Mouse (Mus musculus): ENCODE measurements around the gene Ptcd2. TPM values are rescaled to one million over a fixed set of nuclear protein-coding genes. Genes with fewer than 3 reads are reported as not detected.

Gene Ptcd2
- 59.1 and 65.1 TPM in 2 replicates for polyA plus RNA-seq (2014; fragmentation: Nextera tagmentation; extraction: Ambion mirVana)

GRCm38 (mm10) chr13:99344599-99345575 lies at the start of gene Ptcd2, which contains the start of gene Mrps27:
Gene Ptcd2 (minus strand): TSS chr13:99344705.
Gene Mrps27 (plus strand): TSS chr13:99344786.
- peak within 1 kb of the TSS; percentile 66 for H3K4me2 ChIP-seq (ENCODE audit: low read depth, low read length)
- no peaks in the 10 kb centered on the region for H3K4me1 ChIP-seq (ENCODE audit: control insufficient read depth, insufficient read depth, low read length)
- ATAC-seq (replicated peaks; ENCODE audit: insufficient number of reproducible peaks, low FRiP score, low TSS enrichment, low read depth), result peak; percentile 99
- peak within 1 kb of the TSS; percentile 83 for H3K27ac ChIP-seq (replicated peaks; ENCODE audit: low read depth, low read length)
- peak within 1 kb of the TSS; percentile 79 for H3K4me3 ChIP-seq (ENCODE audit: low read depth, low read length)
- DNase-seq (ENCODE audit: low spot score), result peak; percentile 96
- WGBS, result 3% methylated on average over 39 of the region's 39 CpGs
- H3K27me3 ChIP-seq (ENCODE audit: control insufficient read depth, insufficient read depth, low read length), result no peaks in the 10 kb centered on the region
- H3K36me3 ChIP-seq (replicated peaks; ENCODE audit: control insufficient read depth, insufficient read depth, low read depth, low read length), result peaks cover 3% of the 10 kb centered on the region; the same call in 1 of the 2 replicates
- H3K9me3 ChIP-seq (replicated peaks; ENCODE audit: control insufficient read depth, low read length), result no peaks in the 10 kb centered on the region
- H3K9ac ChIP-seq (replicated peaks; ENCODE audit: low read length), result peak within 1 kb of the TSS; percentile 95

GRCm38 (mm10) chr13:99393128-99393527 lies 48.6 kb upstream of the Ptcd2 start:
- WGBS, result 75% methylated on average over 3 of the region's 3 CpGs
- Histone ChIP-seq H3K9ac (replicated peaks; ENCODE audit: low read length) (no peak overlapping the region), H3K27ac (replicated peaks; ENCODE audit: low read depth, low read length) (no peak overlapping the region), H3K4me1 (ENCODE audit: control insufficient read depth, insufficient read depth, low read length) (no peaks in the 10 kb centered on the region), H3K27me3 (ENCODE audit: control insufficient read depth, insufficient read depth, low read length) (no peaks in the 10 kb centered on the region), H3K36me3 (replicated peaks; ENCODE audit: control insufficient read depth, insufficient read depth, low read depth, low read length) (no peaks in the 10 kb centered on the region), H3K9me3 (replicated peaks; ENCODE audit: control insufficient read depth, low read length) (no peaks in the 10 kb centered on the region), H3K4me2 (ENCODE audit: low read depth, low read length) (no peak overlapping the region), H3K4me3 (ENCODE audit: low read depth, low read length) (no peak overlapping the region)
- DNase-seq (ENCODE audit: low spot score) (no peak), ATAC-seq (replicated peaks; ENCODE audit: insufficient number of reproducible peaks, low FRiP score, low TSS enrichment, low read depth) (no peak)

DNA sequence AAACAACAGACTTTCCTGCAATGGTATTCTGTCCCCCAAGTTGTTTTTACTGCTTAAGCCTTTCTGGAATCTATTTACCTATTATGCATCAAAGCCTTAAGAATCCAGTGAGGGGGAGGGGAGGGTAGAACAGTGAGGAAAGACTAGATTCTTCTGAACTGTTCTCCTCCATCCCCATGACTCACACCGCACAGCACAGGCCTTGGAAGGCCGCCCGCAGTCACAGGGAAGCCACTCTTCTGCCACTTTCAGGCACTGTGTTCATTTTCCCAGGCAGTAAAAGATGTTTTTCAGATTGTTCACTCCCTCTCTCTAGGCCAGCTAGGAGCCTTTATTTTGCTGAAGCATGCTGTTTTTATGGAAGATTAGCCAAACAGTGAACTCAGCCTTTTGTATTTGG lies 46.9 kb upstream of the Ptcd2 start:
- 96% methylated on average over 3 of the region's 3 CpGs for WGBS
- no peak overlapping the region for H3K9ac ChIP-seq (replicated peaks; ENCODE audit: low read length)
- no peaks in the 10 kb centered on the region for H3K9me3 ChIP-seq (replicated peaks; ENCODE audit: control insufficient read depth, low read length)
- no peak overlapping the region for H3K4me3 ChIP-seq (ENCODE audit: low read depth, low read length)
- no peaks in the 10 kb centered on the region for H3K4me1 ChIP-seq (ENCODE audit: control insufficient read depth, insufficient read depth, low read length)
- no peak overlapping the region for H3K4me2 ChIP-seq (ENCODE audit: low read depth, low read length)
- no peaks in the 10 kb centered on the region for H3K27me3 ChIP-seq (ENCODE audit: control insufficient read depth, insufficient read depth, low read length)
- no peaks in the 10 kb centered on the region for H3K36me3 ChIP-seq (replicated peaks; ENCODE audit: control insufficient read depth, insufficient read depth, low read depth, low read length)
- DNase-seq (ENCODE audit: low spot score) (no peak), ATAC-seq (replicated peaks; ENCODE audit: insufficient number of reproducible peaks, low FRiP score, low TSS enrichment, low read depth) (no peak)
- H3K27ac ChIP-seq (replicated peaks; ENCODE audit: low read depth, low read length), result no peak overlapping the region

- H3K4me3 ChIP-seq (ENCODE audit: low read depth, low read length), result no peak overlapping the region
- H3K4me2 ChIP-seq (ENCODE audit: low read depth, low read length), result no peak overlapping the region
- H3K36me3 ChIP-seq (replicated peaks; ENCODE audit: control insufficient read depth, insufficient read depth, low read depth, low read length), result no peaks in the 10 kb centered on the region
- 87% methylated on average over 7 of the region's 7 CpGs for WGBS
- no peak overlapping the region; the same call in 1 of the 2 replicates for H3K27ac ChIP-seq (replicated peaks; ENCODE audit: low read depth, low read length)
- H3K4me1 ChIP-seq (ENCODE audit: control insufficient read depth, insufficient read depth, low read length), result no peaks in the 10 kb centered on the region
- ATAC-seq (replicated peaks; ENCODE audit: insufficient number of reproducible peaks, low FRiP score, low TSS enrichment, low read depth) (no peak), DNase-seq (ENCODE audit: low spot score) (no peak)
- no peaks in the 10 kb centered on the region for H3K27me3 ChIP-seq (ENCODE audit: control insufficient read depth, insufficient read depth, low read length)
- no peaks in the 10 kb centered on the region for H3K9me3 ChIP-seq (replicated peaks; ENCODE audit: control insufficient read depth, low read length)
- no peak overlapping the region for H3K9ac ChIP-seq (replicated peaks; ENCODE audit: low read length)
These were observed 43.7 kb upstream of the Ptcd2 start for GRCm38 (mm10) chr13:99387901-99388811.

GRCm38 (mm10) chr13:99386341-99386740 lies 41.8 kb upstream of the Ptcd2 start:
- Histone ChIP-seq H3K4me2 (ENCODE audit: low read depth, low read length) (no peak overlapping the region), H3K9me3 (replicated peaks; ENCODE audit: control insufficient read depth, low read length) (no peaks in the 10 kb centered on the region), H3K9ac (replicated peaks; ENCODE audit: low read length) (no peak overlapping the region), H3K27ac (replicated peaks; ENCODE audit: low read depth, low read length) (no peak overlapping the region), H3K36me3 (replicated peaks; ENCODE audit: control insufficient read depth, insufficient read depth, low read depth, low read length) (no peaks in the 10 kb centered on the region), H3K4me3 (ENCODE audit: low read depth, low read length) (no peak overlapping the region), H3K27me3 (ENCODE audit: control insufficient read depth, insufficient read depth, low read length) (no peaks in the 10 kb centered on the region), H3K4me1 (ENCODE audit: control insufficient read depth, insufficient read depth, low read length) (no peaks in the 10 kb centered on the region)
- ATAC-seq (replicated peaks; ENCODE audit: insufficient number of reproducible peaks, low FRiP score, low TSS enrichment, low read depth) (no peak), DNase-seq (ENCODE audit: low spot score) (no peak)
- 90% methylated on average over 7 of the region's 7 CpGs for WGBS

DNA sequence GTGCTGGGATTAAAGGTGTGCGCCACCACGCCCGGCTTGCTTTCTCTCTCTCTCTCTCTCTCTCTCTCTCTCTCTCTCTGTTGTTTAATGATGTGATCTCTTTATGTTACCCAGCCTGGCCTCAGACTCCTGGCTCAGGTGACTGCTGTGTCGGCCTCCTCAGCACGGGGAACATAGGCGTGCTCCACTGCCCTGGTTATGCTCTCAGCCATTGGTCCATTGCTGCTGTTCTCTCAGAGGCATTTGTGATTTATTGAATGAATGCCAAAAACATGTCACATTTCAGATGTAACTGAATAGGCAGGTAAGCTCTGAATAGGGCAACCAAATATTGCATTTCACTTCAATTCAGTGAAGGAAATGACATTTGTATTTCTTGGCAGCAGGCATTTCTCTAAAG lies 41.4 kb upstream of the Ptcd2 start:
- DNase-seq (ENCODE audit: low spot score) (no peak), ATAC-seq (replicated peaks; ENCODE audit: insufficient number of reproducible peaks, low FRiP score, low TSS enrichment, low read depth) (no peak)
- H3K4me1 ChIP-seq (ENCODE audit: control insufficient read depth, insufficient read depth, low read length), result no peaks in the 10 kb centered on the region
- no peaks in the 10 kb centered on the region for H3K9me3 ChIP-seq (replicated peaks; ENCODE audit: control insufficient read depth, low read length)
- no peak overlapping the region for H3K9ac ChIP-seq (replicated peaks; ENCODE audit: low read length)
- 89% methylated on average over 6 of the region's 6 CpGs for WGBS
- H3K4me2 ChIP-seq (ENCODE audit: low read depth, low read length), result no peak overlapping the region
- no peak overlapping the region for H3K4me3 ChIP-seq (ENCODE audit: low read depth, low read length)
- no peak overlapping the region for H3K27ac ChIP-seq (replicated peaks; ENCODE audit: low read depth, low read length)
- no peaks in the 10 kb centered on the region for H3K36me3 ChIP-seq (replicated peaks; ENCODE audit: control insufficient read depth, insufficient read depth, low read depth, low read length)
- H3K27me3 ChIP-seq (ENCODE audit: control insufficient read depth, insufficient read depth, low read length), result no peaks in the 10 kb centered on the region

- Histone ChIP-seq H3K9ac (replicated peaks; ENCODE audit: low read length) (no peak overlapping the region), H3K27ac (replicated peaks; ENCODE audit: low read depth, low read length) (no peak overlapping the region), H3K36me3 (replicated peaks; ENCODE audit: control insufficient read depth, insufficient read depth, low read depth, low read length) (no peaks in the 10 kb centered on the region), H3K4me3 (ENCODE audit: low read depth, low read length) (no peak overlapping the region), H3K4me2 (ENCODE audit: low read depth, low read length) (no peak overlapping the region), H3K9me3 (replicated peaks; ENCODE audit: control insufficient read depth, low read length) (no peaks in the 10 kb centered on the region), H3K27me3 (ENCODE audit: control insufficient read depth, insufficient read depth, low read length) (no peaks in the 10 kb centered on the region), H3K4me1 (ENCODE audit: control insufficient read depth, insufficient read depth, low read length) (no peaks in the 10 kb centered on the region)
- 68% methylated on average over 7 of the region's 7 CpGs for WGBS
- DNase-seq (ENCODE audit: low spot score) (no peak), ATAC-seq (replicated peaks; ENCODE audit: insufficient number of reproducible peaks, low FRiP score, low TSS enrichment, low read depth) (no peak)
These were observed 40.2 kb upstream of the Ptcd2 start for GRCm38 (mm10) chr13:99384555-99385203.
